In genomic region chr2:146583807-146584388, GRCm38 (mm10) we compare ENCODE assay signal across 17 mouse cellular contexts.
"Had no signal": no experiment of that assay in that cellular context is flagged by ENCODE, and none has a peak within 500 bp of the region (broad histone marks: within the 10 kb centered on the region; RNA-seq: fewer than 3 reads in every experiment).

No protein-coding gene starts in this region.

- H3K4me1 ChIP-seq: liver, embryonic 12.5 days; liver, embryonic 15.5 days; neural tube, embryonic 12.5 days; neural tube, embryonic 15.5 days; stomach, embryonic 15.5 days had no signal

- H3K4me2 ChIP-seq: liver, embryonic 12.5 days; liver, embryonic 15.5 days; midbrain, embryonic 11.5 days; neural tube, embryonic 12.5 days; neural tube, embryonic 15.5 days; stomach, embryonic 15.5 days had no signal

- H3K36me3 ChIP-seq: liver, embryonic 12.5 days; liver, embryonic 15.5 days; neural tube, embryonic 12.5 days; neural tube, embryonic 15.5 days; stomach, embryonic 15.5 days had no signal

- H3K9me3 ChIP-seq: liver, embryonic 12.5 days; liver, embryonic 15.5 days; neural tube, embryonic 12.5 days; neural tube, embryonic 15.5 days; stomach, embryonic 15.5 days had no signal

- DNase-seq: kidney, postnatal 25 days; layer of hippocampus, postnatal 36 days; lung, adult 18-20 months; lung, postnatal 14 days; lung, postnatal 4 days; midbrain, embryonic 14.5 days; right cerebral cortex, postnatal 25 days; spleen, adult 18-20 months; thymus, postnatal 25 days had no signal

- H3K27me3 ChIP-seq: liver, embryonic 12.5 days; liver, embryonic 15.5 days; neural tube, embryonic 12.5 days; neural tube, embryonic 15.5 days; stomach, embryonic 15.5 days had no signal

- H3K4me3 ChIP-seq: left cerebral cortex, adult 2 months; liver, embryonic 12.5 days; liver, embryonic 15.5 days; neural tube, embryonic 12.5 days; neural tube, embryonic 15.5 days; stomach, embryonic 15.5 days had no signal

- H3K9ac ChIP-seq: liver, embryonic 12.5 days; liver, embryonic 15.5 days; neural tube, embryonic 12.5 days; neural tube, embryonic 15.5 days; stomach, embryonic 15.5 days had no signal

- H3K27ac ChIP-seq: kidney, postnatal 0 days; left cerebral cortex, adult 2 months; liver, embryonic 12.5 days; liver, embryonic 15.5 days; neural tube, embryonic 12.5 days; neural tube, embryonic 15.5 days; stomach, embryonic 15.5 days had no signal

- ATAC-seq: liver, embryonic 12.5 days had no signal
